Mouse (Mus musculus) megakaryocyte, adult 5-6 weeks (primary cell): ENCODE measurements around the gene Zdbf2. TPM values are rescaled to one million over a fixed set of nuclear protein-coding genes. Genes with fewer than 3 reads are reported as not detected.

Experiments used
- ATAC-seq: 2 replicates; pipeline ENCODE4 v1.8.0; 2016; ENCODE audit warnings: mild to moderate bottlenecking, inconsistent platforms; ENCODE audit not compliant: poor library complexity, severe bottlenecking
- total RNA-seq, 2 experiments: library from RNA; stranded (forward) in 1 of 2; stranded (reverse) in 1 of 2; fragments of 153-499, 151-499 nt in 1 of 2; fragments of 221-1000, 200-1000 nt in 1 of 2; gene quantifications; 2 replicates each; pipeline versions ENCODE4 v1.2.3 to v1.2.4; 2015 to 2017

Gene Zdbf2
- total RNA-seq (2015) (not detected in 2 replicates), total RNA-seq (2017) (not detected in 2 replicates)

GRCm38 (mm10) chr1:63272741-63273338 lies at the start of gene Zdbf2:
Gene Zdbf2 (plus strand): TSS chr1:63273265.
- ATAC-seq: no peak

- no peak for ATAC-seq
Measured at GRCm38 (mm10) chr1:63225009-63225408, 48.1 kb upstream of the Zdbf2 start.

- ATAC-seq: no peak
Measured at GRCm38 (mm10) chr1:63225890-63226289, 47.2 kb upstream of the Zdbf2 start.

GRCm38 (mm10) chr1:63227241-63227640 lies 45.8 kb upstream of the Zdbf2 start:
- ATAC-seq: no peak

- no peak for ATAC-seq
Measured at GRCm38 (mm10) chr1:63237371-63237770, 35.7 kb upstream of the Zdbf2 start.

- no peak for ATAC-seq
Measured at GRCm38 (mm10) chr1:63239305-63239704, 33.8 kb upstream of the Zdbf2 start.

GRCm38 (mm10) chr1:63239751-63240150 lies 33.3 kb upstream of the Zdbf2 start:
- ATAC-seq: no peak

- ATAC-seq: no peak
Measured at GRCm38 (mm10) chr1:63243854-63244253, 29.2 kb upstream of the Zdbf2 start.

GRCm38 (mm10) chr1:63246862-63247521 lies 26.1 kb upstream of the Zdbf2 start:
- ATAC-seq: no peak

GRCm38 (mm10) chr1:63247831-63248359 lies 25.2 kb upstream of the Zdbf2 start:
- ATAC-seq: no peak

GRCm38 (mm10) chr1:63248360-63248851 lies 24.7 kb upstream of the Zdbf2 start:
- ATAC-seq: no peak

GRCm38 (mm10) chr1:63249261-63249660 lies 23.8 kb upstream of the Zdbf2 start:
- ATAC-seq: no peak

GRCm38 (mm10) chr1:63252351-63253209 lies 20.5 kb upstream of the Zdbf2 start:
- ATAC-seq: no peak

GRCm38 (mm10) chr1:63253291-63253690 lies 19.8 kb upstream of the Zdbf2 start:
- no peak for ATAC-seq

- ATAC-seq: no peak
Measured at GRCm38 (mm10) chr1:63255101-63255500, 18.0 kb upstream of the Zdbf2 start.

GRCm38 (mm10) chr1:63256083-63256482 lies 17.0 kb upstream of the Zdbf2 start:
- ATAC-seq: no peak

- ATAC-seq: no peak
Measured at GRCm38 (mm10) chr1:63258501-63258900, 14.6 kb upstream of the Zdbf2 start.

- no peak for ATAC-seq
Measured at GRCm38 (mm10) chr1:63259271-63259830, 13.7 kb upstream of the Zdbf2 start.

GRCm38 (mm10) chr1:63259916-63260741 lies 12.9 kb upstream of the Zdbf2 start:
- ATAC-seq: no peak

GRCm38 (mm10) chr1:63260742-63261033 lies 12.4 kb upstream of the Zdbf2 start:
- no peak for ATAC-seq
